Mouse (Mus musculus) T-cell, adult 66 days (primary cell): ENCODE data around the gene Esp31. TPM values are rescaled to one million over a fixed set of nuclear protein-coding genes. Genes with fewer than 3 reads are reported as not detected.

Experiments
- total RNA-seq, 2 experiments: library from RNA; stranded (reverse); gene quantifications; 3 replicates in 1 of 2; 4 replicates in 1 of 2; pipeline ENCODE4 v1.2.4; 2023

Esp31 gene
- total RNA-seq, result not detected

DNA sequence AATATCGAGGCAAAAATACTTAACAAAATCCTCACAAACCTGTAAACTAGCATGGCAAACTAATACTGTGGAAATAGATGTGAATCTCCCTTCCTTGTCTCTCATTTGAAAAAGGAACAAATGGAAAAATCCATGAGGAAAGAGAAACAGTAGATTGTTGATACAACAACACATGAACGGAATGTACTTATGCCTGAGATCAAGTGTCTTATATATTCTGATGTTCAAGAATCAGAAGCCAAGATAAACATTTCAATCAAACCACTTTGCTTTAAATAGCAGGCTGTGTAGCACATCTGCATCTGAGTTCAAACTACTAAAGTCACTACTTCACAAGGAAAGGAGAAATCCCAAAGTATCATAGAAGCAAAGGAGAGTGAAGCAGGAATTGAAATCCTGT is at the start of gene Esp31:
Gene Esp31, plus strand, starts transcription at position 301 of the 400 bp plus-strand sequence.

Other genes starting within 250 kb of the Esp31 start
- not detected for gene Esp36, start 219.3 kb upstream of the Esp31 start, total RNA-seq
- not detected for gene Esp34, start 85.3 kb upstream of the Esp31 start, total RNA-seq